Mouse (Mus musculus): ENCODE measurements around the gene Polr2h. TPM values are rescaled to one million over a fixed set of nuclear protein-coding genes. Genes with fewer than 3 reads are reported as not detected.

The Polr2h gene
- polyA plus RNA-seq, 1 experiment from 2014 or later = 58.4 TPM

DNA sequence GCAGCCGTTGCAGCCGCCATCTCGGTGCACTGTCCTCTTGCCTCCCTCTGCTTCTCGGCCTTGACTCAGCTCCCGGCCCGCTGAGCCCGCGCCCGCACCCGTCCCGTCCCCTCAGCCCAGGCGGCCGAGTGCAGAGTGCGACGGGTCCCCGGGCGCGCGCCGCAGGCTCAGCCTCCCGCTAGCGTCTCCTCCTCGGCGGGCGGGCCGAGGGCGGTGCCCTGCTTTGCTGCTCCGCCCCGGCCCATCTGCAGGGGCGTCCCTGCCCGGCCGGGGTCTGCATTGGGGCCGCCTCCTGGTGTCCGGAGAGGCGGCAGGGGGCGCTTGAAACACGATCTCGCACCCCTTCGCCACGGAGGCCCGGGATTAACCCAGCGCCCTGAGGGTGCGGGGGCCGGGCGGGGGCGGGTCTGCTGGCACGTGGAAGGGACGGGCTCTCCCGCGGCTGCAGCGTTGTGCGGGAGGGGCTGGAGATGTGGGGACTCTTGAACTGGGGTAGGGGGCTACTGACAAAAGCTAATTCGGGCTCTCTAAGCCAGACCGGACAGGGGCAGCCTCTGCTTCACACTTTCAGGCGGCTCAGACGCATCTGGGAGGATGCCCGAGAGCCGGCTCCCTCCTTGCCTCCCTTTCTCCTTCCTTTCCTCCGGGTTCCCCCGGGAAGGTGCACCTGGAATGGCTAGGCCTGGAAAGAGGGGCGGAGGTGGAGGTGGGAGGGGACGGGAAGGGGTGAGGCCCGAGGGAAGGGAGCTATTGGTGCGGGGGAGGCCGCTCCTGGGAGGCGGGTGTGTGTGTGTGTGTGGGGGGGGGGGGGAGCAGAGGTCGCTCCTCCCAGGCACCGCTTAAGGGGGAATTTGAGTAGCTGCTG is 1.3 kb upstream of the Polr2h start:
- H3K4me1 ChIP-seq (ENCODE audit: control insufficient read depth in 2 of 2, insufficient read depth in 2 of 2, low read length in 2 of 2) = peaks cover 17 to 27% of the 10 kb centered on the region in 2 experiments
- peak overlapping the region; percentile 93 to 95 for H3K27ac ChIP-seq (replicated peaks in 1 of 2; ENCODE audit: control insufficient read depth in 1 of 2, insufficient read depth in 1 of 2, low read depth in 2 of 2, low read length in 2 of 2)
- no peaks in the 10 kb centered on the region for H3K9me3 ChIP-seq (ENCODE audit: control insufficient read depth, low read length)
- peak overlapping the region; percentile 96 for H3K4me2 ChIP-seq (ENCODE audit: low read length)
- peak; percentile 79 for ATAC-seq (ENCODE audit: insufficient number of reproducible peaks, insufficient read depth, low FRiP score, low read depth)
- H3K9ac ChIP-seq (ENCODE audit: low read length) = peak overlapping the region; percentile 81
- WGBS = 0% methylated on average over 56 of the region's 68 CpGs
- peak overlapping the region; percentile 63 to 64 for H3K4me3 ChIP-seq (ENCODE audit: control insufficient read depth in 1 of 2, insufficient read depth in 1 of 2, low read depth in 1 of 2, low read length in 2 of 2)
- H3K27me3 ChIP-seq (ENCODE audit: control insufficient read depth, insufficient read depth, low read length) = no peaks in the 10 kb centered on the region
- H3K36me3 ChIP-seq (ENCODE audit: control insufficient read depth, insufficient read depth, low read length) = peaks cover 25% of the 10 kb centered on the region

DNA sequence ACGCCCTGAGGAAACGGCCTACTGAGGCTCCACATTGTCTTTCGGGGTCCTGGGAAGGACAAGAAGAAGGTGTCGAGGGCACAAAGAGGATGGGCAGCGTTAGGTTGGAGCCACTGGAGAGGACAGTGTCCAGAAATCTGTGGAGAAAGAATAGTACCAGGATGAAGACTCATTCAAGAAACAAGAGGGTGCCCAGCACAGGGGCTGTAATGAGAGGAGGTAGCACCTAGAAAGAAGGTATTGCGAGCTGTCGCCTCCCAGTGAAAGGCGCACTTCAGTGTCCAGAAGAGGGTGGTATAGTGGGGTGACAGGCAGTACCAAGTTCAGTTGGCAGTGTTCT is 654 bp upstream of the Polr2h start:
- peaks cover 23% of the 10 kb centered on the region for H3K36me3 ChIP-seq (ENCODE audit: control insufficient read depth, insufficient read depth, low read length)
- no peaks in the 10 kb centered on the region for H3K9me3 ChIP-seq (ENCODE audit: control insufficient read depth, low read length)
- no peak; the same call in 1 of the 2 replicates for ATAC-seq (ENCODE audit: insufficient number of reproducible peaks, insufficient read depth, low FRiP score, low read depth)
- WGBS = under 1% methylated on average over 8 of the region's 8 CpGs
- no peaks in the 10 kb centered on the region for H3K27me3 ChIP-seq (ENCODE audit: control insufficient read depth, insufficient read depth, low read length)
- H3K4me3 ChIP-seq (ENCODE audit: control insufficient read depth in 1 of 2, insufficient read depth in 1 of 2, low read depth in 1 of 2, low read length in 2 of 2) = peak overlapping the region; percentile 63 to 64
- H3K9ac ChIP-seq (ENCODE audit: low read length) = peak overlapping the region; percentile 81
- peak overlapping the region; percentile 96 for H3K4me2 ChIP-seq (ENCODE audit: low read length)
- peak overlapping the region; percentile 93 to 95 for H3K27ac ChIP-seq (replicated peaks in 1 of 2; ENCODE audit: control insufficient read depth in 1 of 2, insufficient read depth in 1 of 2, low read depth in 2 of 2, low read length in 2 of 2)
- peaks cover 17 to 27% of the 10 kb centered on the region in 2 experiments for H3K4me1 ChIP-seq (ENCODE audit: control insufficient read depth in 2 of 2, insufficient read depth in 2 of 2, low read length in 2 of 2)

DNA sequence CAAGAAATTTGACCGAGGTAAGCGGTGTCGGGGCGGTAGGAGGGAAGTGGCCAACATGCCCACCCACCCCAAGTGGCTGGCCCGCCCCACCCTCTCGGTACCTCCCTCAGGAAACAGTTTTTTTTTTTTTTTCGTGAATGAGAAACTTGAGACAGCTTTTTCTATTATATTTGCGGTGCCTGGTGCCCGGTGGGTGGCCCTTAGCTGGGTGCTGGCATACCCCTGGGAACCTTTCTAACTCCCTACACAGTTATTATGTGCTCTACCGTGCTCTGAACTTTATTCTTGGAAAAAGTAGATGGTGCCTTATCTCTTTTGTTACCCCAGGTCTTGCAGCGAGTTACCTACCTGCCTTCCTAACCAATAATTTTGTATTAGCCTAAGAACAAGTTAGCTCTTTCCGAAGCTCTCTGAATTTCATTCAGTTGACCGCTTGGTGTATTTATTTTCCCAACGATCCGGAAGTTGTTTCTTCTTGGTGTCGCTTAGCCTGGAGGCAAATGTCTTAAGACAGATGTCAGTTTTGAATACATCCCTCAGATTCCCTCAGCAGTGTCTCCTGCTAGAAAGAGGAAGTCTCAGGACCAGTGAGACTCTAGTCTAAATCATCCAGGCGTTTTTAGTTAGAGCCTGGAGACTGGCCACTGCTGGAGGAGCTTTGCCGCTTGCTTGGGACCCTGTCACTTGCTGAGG is 659 bp downstream of the Polr2h start:
- Histone ChIP-seq H3K9ac (ENCODE audit: low read length) (peak overlapping the region; percentile 81), H3K9me3 (ENCODE audit: control insufficient read depth, low read length) (no peaks in the 10 kb centered on the region), H3K4me3 (ENCODE audit: control insufficient read depth in 1 of 2, insufficient read depth in 1 of 2, low read depth in 1 of 2, low read length in 2 of 2) (peak overlapping the region; percentile 63 to 64), H3K4me1 (ENCODE audit: control insufficient read depth in 2 of 2, insufficient read depth in 2 of 2, low read length in 2 of 2) (peaks cover 17 to 27% of the 10 kb centered on the region in 2 experiments), H3K36me3 (ENCODE audit: control insufficient read depth, insufficient read depth, low read length) (peaks cover 25% of the 10 kb centered on the region), H3K4me2 (ENCODE audit: low read length) (peak overlapping the region; percentile 96), H3K27me3 (ENCODE audit: control insufficient read depth, insufficient read depth, low read length) (no peaks in the 10 kb centered on the region), H3K27ac (replicated peaks in 1 of 2; ENCODE audit: control insufficient read depth in 1 of 2, insufficient read depth in 1 of 2, low read depth in 2 of 2, low read length in 2 of 2) (peak overlapping the region; percentile 93 to 95)
- no peak; the same call in 1 of the 2 replicates for ATAC-seq (ENCODE audit: insufficient number of reproducible peaks, insufficient read depth, low FRiP score, low read depth)
- WGBS = 4% methylated on average over 18 of the region's 18 CpGs

DNA sequence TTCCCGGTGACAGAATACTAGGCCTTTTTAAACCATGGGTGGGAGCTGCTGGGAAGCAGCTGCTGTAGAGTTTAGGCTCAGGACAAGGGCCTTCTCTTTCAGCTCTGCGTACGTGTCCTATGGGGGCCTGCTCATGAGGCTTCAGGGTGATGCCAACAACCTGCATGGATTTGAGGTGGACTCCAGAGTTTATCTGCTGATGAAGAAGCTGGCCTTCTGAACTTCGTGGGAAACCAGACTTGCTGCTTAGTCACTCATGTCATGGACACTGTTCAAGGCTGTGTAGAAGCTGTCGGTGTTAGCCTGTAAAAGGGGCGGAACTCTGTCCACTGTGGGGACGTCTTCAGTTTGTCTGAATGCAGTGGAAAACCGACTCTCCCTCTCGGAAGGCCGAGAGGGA is 4.3 kb downstream of the Polr2h start:
- H3K4me1 ChIP-seq (ENCODE audit: control insufficient read depth in 2 of 2, insufficient read depth in 2 of 2, low read length in 2 of 2) = peaks cover 6 to 9% of the 10 kb centered on the region in 2 experiments; a peak in 3 of 4 replicates
- no peak overlapping the region for H3K4me2 ChIP-seq (ENCODE audit: low read length)
- no peak overlapping the region for H3K9ac ChIP-seq (ENCODE audit: low read length)
- 79% methylated on average over 10 of the region's 10 CpGs for WGBS
- H3K36me3 ChIP-seq (ENCODE audit: control insufficient read depth, insufficient read depth, low read length) = peaks cover 25% of the 10 kb centered on the region
- H3K27ac ChIP-seq (replicated peaks in 1 of 2; ENCODE audit: control insufficient read depth in 1 of 2, insufficient read depth in 1 of 2, low read depth in 2 of 2, low read length in 2 of 2) = no peak overlapping the region
- no peaks in the 10 kb centered on the region for H3K27me3 ChIP-seq (ENCODE audit: control insufficient read depth, insufficient read depth, low read length)
- no peak for ATAC-seq (ENCODE audit: insufficient number of reproducible peaks, insufficient read depth, low FRiP score, low read depth)
- H3K4me3 ChIP-seq (ENCODE audit: control insufficient read depth in 1 of 2, insufficient read depth in 1 of 2, low read depth in 1 of 2, low read length in 2 of 2) = no peak overlapping the region
- no peaks in the 10 kb centered on the region for H3K9me3 ChIP-seq (ENCODE audit: control insufficient read depth, low read length)

DNA sequence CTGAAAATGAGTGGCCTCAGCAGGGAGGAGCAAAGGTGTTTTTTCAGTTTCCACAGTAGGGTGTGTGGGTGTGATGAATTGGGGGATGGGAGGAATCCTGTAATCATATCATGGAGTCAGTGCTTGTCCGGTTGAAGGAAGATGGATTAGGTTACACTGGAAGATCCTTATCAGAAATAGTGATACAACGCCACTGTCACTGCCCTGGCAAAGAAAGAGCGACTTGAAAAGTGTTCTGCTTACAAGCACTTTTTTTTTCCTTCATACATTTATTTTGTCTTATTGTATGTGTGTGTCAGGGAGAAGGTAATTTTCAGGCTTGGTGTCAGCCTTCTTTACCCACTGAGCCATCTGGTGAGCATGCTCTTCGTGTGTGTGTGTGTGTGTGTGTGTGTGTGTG is 5.3 kb downstream of the Polr2h start:
- 65% methylated on average over 4 of the region's 4 CpGs for WGBS

DNA sequence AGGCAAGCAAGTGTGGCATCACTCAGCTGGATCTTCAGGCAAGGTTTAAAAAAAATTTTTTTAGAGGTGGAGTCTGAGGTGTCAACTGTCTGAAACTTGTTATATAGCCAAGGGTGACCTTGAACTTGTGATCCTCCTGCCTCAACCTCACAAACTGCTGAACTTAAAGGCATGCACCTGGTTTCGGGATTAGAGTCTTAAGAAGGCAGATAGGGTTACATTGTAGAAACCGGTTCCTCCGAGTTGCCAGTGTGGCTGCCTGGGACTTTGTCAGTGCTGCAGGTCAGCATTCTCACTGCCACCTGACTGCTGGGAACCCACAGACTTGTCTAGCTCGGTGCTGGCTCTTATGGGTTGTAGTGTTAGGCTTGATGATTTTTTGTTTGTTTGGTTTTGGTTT is 5.8 kb downstream of the Polr2h start:
- Histone ChIP-seq H3K4me1 (ENCODE audit: control insufficient read depth in 2 of 2, insufficient read depth in 2 of 2, low read length in 2 of 2) (peaks cover 3 to 6% of the 10 kb centered on the region in 2 experiments; a peak in 3 of 4 replicates), H3K27me3 (ENCODE audit: control insufficient read depth, insufficient read depth, low read length) (no peaks in the 10 kb centered on the region), H3K4me2 (ENCODE audit: low read length) (no peak overlapping the region)

More for the DNA sequence above, 5.3 kb downstream of the Polr2h start:
- H3K4me1 ChIP-seq (ENCODE audit: control insufficient read depth in 2 of 2, insufficient read depth in 2 of 2, low read length in 2 of 2) = peaks cover 3 to 6% of the 10 kb centered on the region in 2 experiments; a peak in 3 of 4 replicates
- H3K4me3 ChIP-seq (ENCODE audit: control insufficient read depth in 1 of 2, insufficient read depth in 1 of 2, low read depth in 1 of 2, low read length in 2 of 2) = no peak overlapping the region
- no peak overlapping the region for H3K9ac ChIP-seq (ENCODE audit: low read length)
- peaks cover 25% of the 10 kb centered on the region for H3K36me3 ChIP-seq (ENCODE audit: control insufficient read depth, insufficient read depth, low read length)
- H3K9me3 ChIP-seq (ENCODE audit: control insufficient read depth, low read length) = no peaks in the 10 kb centered on the region
- H3K4me2 ChIP-seq (ENCODE audit: low read length) = no peak overlapping the region
- H3K27ac ChIP-seq (replicated peaks in 1 of 2; ENCODE audit: control insufficient read depth in 1 of 2, insufficient read depth in 1 of 2, low read depth in 2 of 2, low read length in 2 of 2) = no peak overlapping the region
- no peak for ATAC-seq (ENCODE audit: insufficient number of reproducible peaks, insufficient read depth, low FRiP score, low read depth)
- H3K27me3 ChIP-seq (ENCODE audit: control insufficient read depth, insufficient read depth, low read length) = no peaks in the 10 kb centered on the region

DNA sequence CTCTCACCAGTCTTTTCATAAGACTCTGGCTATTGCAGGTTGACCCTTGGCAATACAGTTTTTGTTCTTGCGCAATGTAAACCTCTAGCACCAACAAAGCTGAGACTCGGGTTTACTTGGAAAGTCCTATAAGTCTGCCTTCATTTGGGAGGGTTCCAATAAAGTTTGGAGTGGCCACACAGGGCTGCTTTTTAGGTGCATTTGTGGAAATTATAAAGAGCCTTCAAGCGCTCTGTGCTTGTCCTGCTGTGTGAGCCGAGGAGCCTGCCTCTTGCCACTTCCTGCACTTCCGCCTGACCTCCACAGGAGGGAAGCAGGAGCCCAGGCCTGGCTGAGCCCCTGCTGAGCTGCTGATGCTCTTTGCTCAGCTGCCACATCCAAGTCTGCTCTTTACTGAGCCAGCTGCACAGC is 6.9 kb downstream of the Polr2h start:
- no peaks in the 10 kb centered on the region for H3K9me3 ChIP-seq (ENCODE audit: control insufficient read depth, low read length)
- peaks cover 25% of the 10 kb centered on the region for H3K36me3 ChIP-seq (ENCODE audit: control insufficient read depth, insufficient read depth, low read length)
- no peak overlapping the region for H3K4me3 ChIP-seq (ENCODE audit: control insufficient read depth in 1 of 2, insufficient read depth in 1 of 2, low read depth in 1 of 2, low read length in 2 of 2)
- ATAC-seq (ENCODE audit: insufficient number of reproducible peaks, insufficient read depth, low FRiP score, low read depth) = 0 out of 2 replicates have a peak, but pooled peaks have one; percentile 31
- no peaks in the 10 kb centered on the region for H3K4me1 ChIP-seq (ENCODE audit: control insufficient read depth in 2 of 2, insufficient read depth in 2 of 2, low read length in 2 of 2)
- H3K9ac ChIP-seq (ENCODE audit: low read length) = no peak overlapping the region
- H3K4me2 ChIP-seq (ENCODE audit: low read length) = no peak overlapping the region
- 28% methylated on average over 5 of the region's 5 CpGs for WGBS
- H3K27ac ChIP-seq (replicated peaks in 1 of 2; ENCODE audit: control insufficient read depth in 1 of 2, insufficient read depth in 1 of 2, low read depth in 2 of 2, low read length in 2 of 2) = no peak overlapping the region
- H3K27me3 ChIP-seq (ENCODE audit: control insufficient read depth, insufficient read depth, low read length) = no peaks in the 10 kb centered on the region

More for the DNA sequence above, 5.8 kb downstream of the Polr2h start:
- H3K9me3 ChIP-seq (ENCODE audit: control insufficient read depth, low read length) = no peaks in the 10 kb centered on the region
- ATAC-seq (ENCODE audit: insufficient number of reproducible peaks, insufficient read depth, low FRiP score, low read depth) = no peak
- H3K4me3 ChIP-seq (ENCODE audit: control insufficient read depth in 1 of 2, insufficient read depth in 1 of 2, low read depth in 1 of 2, low read length in 2 of 2) = no peak overlapping the region
- H3K9ac ChIP-seq (ENCODE audit: low read length) = no peak overlapping the region
- peaks cover 25% of the 10 kb centered on the region for H3K36me3 ChIP-seq (ENCODE audit: control insufficient read depth, insufficient read depth, low read length)
- WGBS = 46% methylated on average over 4 of the region's 4 CpGs
- H3K27ac ChIP-seq (replicated peaks in 1 of 2; ENCODE audit: control insufficient read depth in 1 of 2, insufficient read depth in 1 of 2, low read depth in 2 of 2, low read length in 2 of 2) = no peak overlapping the region
